Comparison of ENCODE assay signal across 8 mouse cellular contexts in genomic region chr15:86134941-86135783, GRCm38 (mm10). TPM values are rescaled to one million over a fixed set of nuclear protein-coding genes. Genes with fewer than 3 reads are reported as not detected.
A peak's percentile ranks its signal among the peaks of the same experiment; 100 is the strongest.
DNase-seq lines count a peak whose midpoint lies in the region; ATAC-seq and TF ChIP-seq lines count a peak whose summit lies in the region.

No protein-coding gene starts in this region.

- WGBS in bone marrow, adult 2 months, result 44% methylated on average over 18 of the region's 18 CpGs
- WGBS in heart, embryonic 16.5 days, result 33% methylated on average over 18 of the region's 18 CpGs
- WGBS in liver, embryonic 14.5 days (ENCODE audit: insufficient replicate concordance), result 46% methylated on average over 18 of the region's 18 CpGs
- 45% methylated on average over 18 of the region's 18 CpGs for WGBS in neural tube, embryonic 12.5 days

- no peak overlapping the region for H3K27ac ChIP-seq in bone marrow, adult 2 months (ENCODE audit: control insufficient read depth, insufficient read depth, low read depth, low read length, poor library complexity)
- no peak overlapping the region for H3K27ac ChIP-seq in embryonic fibroblast, embryonic 13.5 days (ENCODE audit: insufficient read depth, low read length)
- H3K27ac ChIP-seq in heart, embryonic 16.5 days (ENCODE audit: low read length), result no peak overlapping the region
- H3K27ac ChIP-seq in liver, embryonic 14.5 days, result no peak overlapping the region
- H3K27ac ChIP-seq in neural tube, embryonic 12.5 days, result no peak overlapping the region

- H3K27me3 ChIP-seq in heart, embryonic 16.5 days (ENCODE audit: control insufficient read depth, insufficient read depth, low read length), result no peaks in the 10 kb centered on the region
- no peaks in the 10 kb centered on the region for H3K27me3 ChIP-seq in liver, embryonic 14.5 days (ENCODE audit: control insufficient read depth, insufficient read depth, low read length)
- no peaks in the 10 kb centered on the region for H3K27me3 ChIP-seq in neural tube, embryonic 12.5 days (replicated peaks)

- no peak for TF ChIP-seq POLR2A in bone marrow, adult 2 months (IDR thresholded peaks at IDR 0.05; ENCODE audit: borderline replicate concordance, control insufficient read depth, low read depth, low read length)
- TF ChIP-seq POLR2A in embryonic fibroblast, embryonic 13.5 days (IDR thresholded peaks at IDR 0.05; ENCODE audit: low read depth, low read length), result no peak

- H3K9ac ChIP-seq in heart, embryonic 16.5 days (ENCODE audit: low read length), result no peak overlapping the region
- H3K9ac ChIP-seq in liver, embryonic 14.5 days (replicated peaks), result no peak overlapping the region
- H3K9ac ChIP-seq in neural tube, embryonic 12.5 days, result no peak overlapping the region

- peaks cover 35% of the 10 kb centered on the region for H3K36me3 ChIP-seq in heart, embryonic 16.5 days (ENCODE audit: control insufficient read depth, insufficient read depth)
- H3K36me3 ChIP-seq in liver, embryonic 14.5 days (replicated peaks; ENCODE audit: control insufficient read depth, insufficient read depth, low read depth), result peaks cover 4% of the 10 kb centered on the region; the same call in 1 of the 2 replicates
- H3K36me3 ChIP-seq in neural tube, embryonic 12.5 days, result peaks cover 53% of the 10 kb centered on the region

- peak; percentile 70 for DNase-seq in CD4-positive helper T cell, adult 2 months (ENCODE audit: low read depth, low spot score)
- DNase-seq in kidney, postnatal 14 days, result peak; percentile 90
- DNase-seq in liver, embryonic 14.5 days (ENCODE audit: low read depth in 3 of 3, low spot score in 3 of 3), result peak; percentile 49 to 62 (median 55)
- peak; percentile 46 for DNase-seq in telencephalon, adult 2 months (ENCODE audit: low read depth, low spot score)

- no peaks in the 10 kb centered on the region for H3K9me3 ChIP-seq in heart, embryonic 16.5 days (replicated peaks; ENCODE audit: control insufficient read depth, low read length)
- H3K9me3 ChIP-seq in liver, embryonic 14.5 days (ENCODE audit: control insufficient read depth, low read length), result no peaks in the 10 kb centered on the region
- no peaks in the 10 kb centered on the region for H3K9me3 ChIP-seq in neural tube, embryonic 12.5 days

- peak; percentile 56 for ATAC-seq in heart, embryonic 16.5 days (replicated peaks; ENCODE audit: extremely low read depth, insufficient read depth, low FRiP score)
- ATAC-seq in liver, embryonic 14.5 days (ENCODE audit: insufficient read depth), result peak; percentile 39; the same call in 1 of the 2 replicates
- ATAC-seq in neural tube, embryonic 12.5 days (ENCODE audit: low FRiP score, low read depth), result peak; percentile 15; the same call in 1 of the 2 replicates

- H3K4me1 ChIP-seq in bone marrow, adult 2 months (ENCODE audit: control insufficient read depth, insufficient read depth, low read length), result no peaks in the 10 kb centered on the region
- no peaks in the 10 kb centered on the region for H3K4me1 ChIP-seq in embryonic fibroblast, embryonic 13.5 days (ENCODE audit: control insufficient read depth, insufficient read depth, low read length)
- no peaks in the 10 kb centered on the region for H3K4me1 ChIP-seq in heart, embryonic 16.5 days (ENCODE audit: control insufficient read depth, insufficient read depth, low read length)
- no peaks in the 10 kb centered on the region for H3K4me1 ChIP-seq in liver, embryonic 14.5 days (replicated peaks; ENCODE audit: control insufficient read depth in 2 of 2, insufficient read depth in 2 of 2, low read length in 1 of 2)
- H3K4me1 ChIP-seq in neural tube, embryonic 12.5 days, result peaks cover 3% of the 10 kb centered on the region; the same call in 1 of the 2 replicates

- H3K4me3 ChIP-seq in bone marrow, adult 2 months (replicated peaks; ENCODE audit: control insufficient read depth, low read depth, low read length), result no peak overlapping the region
- H3K4me3 ChIP-seq in embryonic fibroblast, embryonic 13.5 days (ENCODE audit: insufficient read depth, low read length), result no peak overlapping the region
- no peak overlapping the region for H3K4me3 ChIP-seq in heart, embryonic 16.5 days (ENCODE audit: low read length)
- no peak overlapping the region for H3K4me3 ChIP-seq in liver, embryonic 14.5 days (ENCODE audit: insufficient read depth in 1 of 2, low read depth in 2 of 2, low read length in 2 of 2)
- H3K4me3 ChIP-seq in neural tube, embryonic 12.5 days, result no peak overlapping the region

- TF ChIP-seq EP300 in liver, embryonic 14.5 days (IDR thresholded peaks at IDR 0.05; ENCODE audit: low read depth), result no peak

- peak; percentile 91 for TF ChIP-seq CTCF in bone marrow, adult 2 months (IDR thresholded peaks at IDR 0.05; ENCODE audit: control insufficient read depth, insufficient read depth, low read length)
- TF ChIP-seq CTCF in embryonic fibroblast, embryonic 13.5 days (IDR thresholded peaks at IDR 0.05; ENCODE audit: borderline replicate concordance, insufficient read depth, low read length), result peak; percentile 75; the same call in 1 of the 2 replicates
- peak; percentile 96 for TF ChIP-seq CTCF in liver, embryonic 14.5 days (IDR thresholded peaks at IDR 0.05; ENCODE audit: low read depth)

- H3K4me2 ChIP-seq in heart, embryonic 16.5 days (ENCODE audit: low read depth, low read length), result no peak overlapping the region
- no peak overlapping the region for H3K4me2 ChIP-seq in liver, embryonic 14.5 days (ENCODE audit: low read depth)
- no peak overlapping the region for H3K4me2 ChIP-seq in neural tube, embryonic 12.5 days (replicated peaks)

RNA-seq across cellular contexts. Expression of gene Cerk, which starts 50.8 kb away (rescaled TPM):
- 23.0 and 42.5 TPM in 2 replicates for polyA plus RNA-seq in bone marrow, adult 2 months (2011; ENCODE audit: insufficient read depth, insufficient read length, low replicate concordance, missing spikeins)
- polyA plus RNA-seq in embryonic fibroblast, embryonic 13.5 days (2011; ENCODE audit: insufficient read length, low read depth, missing spikeins), result 9.6 and 10.7 TPM in 2 replicates
- 18.7 and 19.3 TPM in 2 replicates for polyA plus RNA-seq in heart, embryonic 16.5 days (2015; fragmentation: Nextera tagmentation; extraction: Ambion mirVana)
- polyA plus RNA-seq in liver, embryonic 14.5 days (2012; rRNA removed), result 2.4 and 2.9 TPM in 2 replicates
- 2.7 and 3.3 TPM in 2 replicates for polyA plus RNA-seq in liver, embryonic 14.5 days (2014; fragmentation: Nextera tagmentation; extraction: Ambion mirVana)
- polyA plus RNA-seq in neural tube, embryonic 12.5 days (2016; fragmentation: Nextera tagmentation; extraction: Ambion mirVana), result 31.3 and 33.4 TPM in 2 replicates
